Mouse (Mus musculus): ENCODE data around the gene Cpne5. TPM values are rescaled to one million over a fixed set of nuclear protein-coding genes. Genes with fewer than 3 reads are reported as not detected.
A peak's percentile ranks its signal among the peaks of the same experiment; 100 is the strongest.

Cpne5 gene
- polyA plus RNA-seq, 1 experiment from 2014 or later, result 9.4 TPM

- H3K9me3 ChIP-seq (replicated peaks), result no peaks in the 10 kb centered on the region
- H3K27ac ChIP-seq, result no peak overlapping the region
- H3K4me1 ChIP-seq, result peaks cover 10% of the 10 kb centered on the region
- H3K27me3 ChIP-seq, result no peaks in the 10 kb centered on the region
- ATAC-seq (replicated peaks; ENCODE audit: low FRiP score), result no peak
- 32% methylated on average over 6 of the region's 7 CpGs for WGBS
- no peak overlapping the region for H3K4me3 ChIP-seq (replicated peaks)
- H3K9ac ChIP-seq, result no peak overlapping the region
- H3K36me3 ChIP-seq, result no peaks in the 10 kb centered on the region
- no peak overlapping the region for H3K4me2 ChIP-seq
Measured at GRCm38 (mm10) chr17:29199821-29200220, 38.1 kb downstream of the Cpne5 start.

GRCm38 (mm10) chr17:29199151-29199800, 38.7 kb downstream of the Cpne5 start:
- Histone ChIP-seq H3K36me3 (no peaks in the 10 kb centered on the region), H3K27ac (0 out of 2 replicates have a peak overlapping the region, but pooled peaks have one; percentile 23)
- WGBS, result 18% methylated on average over 9 of the region's 9 CpGs

GRCm38 (mm10) chr17:29195579-29195978, 42.4 kb downstream of the Cpne5 start:
- WGBS, result 36% methylated on average over 4 of the region's 4 CpGs
- Histone ChIP-seq H3K27ac (no peak overlapping the region), H3K9ac (no peak overlapping the region), H3K36me3 (no peaks in the 10 kb centered on the region), H3K4me2 (no peak overlapping the region), H3K4me1 (peaks cover 20% of the 10 kb centered on the region), H3K27me3 (no peaks in the 10 kb centered on the region), H3K4me3 (replicated peaks) (no peak overlapping the region), H3K9me3 (replicated peaks) (no peaks in the 10 kb centered on the region)
- ATAC-seq (replicated peaks; ENCODE audit: low FRiP score), result no peak

More at GRCm38 (mm10) chr17:29199151-29199800, 38.7 kb downstream of the Cpne5 start:
- ATAC-seq (replicated peaks; ENCODE audit: low FRiP score), result 0 out of 2 replicates have a peak, but pooled peaks have one; percentile 33
- H3K4me2 ChIP-seq, result no peak overlapping the region
- no peaks in the 10 kb centered on the region for H3K9me3 ChIP-seq (replicated peaks)
- no peaks in the 10 kb centered on the region for H3K27me3 ChIP-seq
- H3K4me3 ChIP-seq (replicated peaks), result no peak overlapping the region
- H3K9ac ChIP-seq, result no peak overlapping the region
- H3K4me1 ChIP-seq, result peaks cover 10% of the 10 kb centered on the region

- ATAC-seq (replicated peaks; ENCODE audit: low FRiP score), result peak; percentile 66
- WGBS, result 6% methylated on average over 12 of the region's 12 CpGs
Measured at GRCm38 (mm10) chr17:29188989-29189388, 49.0 kb downstream of the Cpne5 start.

GRCm38 (mm10) chr17:29186989-29187859, 50.7 kb downstream of the Cpne5 start:
- Histone ChIP-seq H3K4me3 (replicated peaks) (no peak overlapping the region), H3K4me2 (no peak overlapping the region), H3K9ac (no peak overlapping the region), H3K36me3 (no peaks in the 10 kb centered on the region), H3K27ac (peak overlapping the region; percentile 34), H3K9me3 (replicated peaks) (no peaks in the 10 kb centered on the region), H3K27me3 (no peaks in the 10 kb centered on the region), H3K4me1 (peaks cover 53% of the 10 kb centered on the region)
- 27% methylated on average over 10 of the region's 10 CpGs for WGBS
- ATAC-seq (replicated peaks; ENCODE audit: low FRiP score), result no peak; the same call in 1 of the 2 replicates

More at GRCm38 (mm10) chr17:29188989-29189388, 49.0 kb downstream of the Cpne5 start:
- H3K9ac ChIP-seq, result 0 out of 2 replicates have a peak overlapping the region, but pooled peaks have one; percentile 7
- H3K9me3 ChIP-seq (replicated peaks), result no peaks in the 10 kb centered on the region
- H3K4me3 ChIP-seq (replicated peaks), result peak overlapping the region; percentile 18
- H3K27ac ChIP-seq, result no peak overlapping the region
- peak overlapping the region; percentile 58 for H3K4me2 ChIP-seq
- H3K27me3 ChIP-seq, result no peaks in the 10 kb centered on the region
- H3K4me1 ChIP-seq, result peaks cover 52% of the 10 kb centered on the region
- no peaks in the 10 kb centered on the region for H3K36me3 ChIP-seq

GRCm38 (mm10) chr17:29185376-29186046, 52.5 kb downstream of the Cpne5 start:
- no peaks in the 10 kb centered on the region for H3K27me3 ChIP-seq
- no peak overlapping the region for H3K27ac ChIP-seq
- no peak overlapping the region for H3K9ac ChIP-seq
- ATAC-seq (replicated peaks; ENCODE audit: low FRiP score), result no peak
- no peak overlapping the region for H3K4me3 ChIP-seq (replicated peaks)
- 38% methylated on average over 7 of the region's 7 CpGs for WGBS
- H3K9me3 ChIP-seq (replicated peaks), result no peaks in the 10 kb centered on the region
- no peak overlapping the region for H3K4me2 ChIP-seq
- peaks cover 53% of the 10 kb centered on the region for H3K4me1 ChIP-seq
- H3K36me3 ChIP-seq, result no peaks in the 10 kb centered on the region

- 32% methylated on average over 11 of the region's 11 CpGs for WGBS
- H3K36me3 ChIP-seq, result no peaks in the 10 kb centered on the region
- H3K4me2 ChIP-seq, result no peak overlapping the region
- H3K4me3 ChIP-seq (replicated peaks), result no peak overlapping the region
- no peaks in the 10 kb centered on the region for H3K27me3 ChIP-seq
- no peak overlapping the region for H3K27ac ChIP-seq
- H3K4me1 ChIP-seq, result peaks cover 37% of the 10 kb centered on the region
- ATAC-seq (replicated peaks; ENCODE audit: low FRiP score), result no peak
- no peaks in the 10 kb centered on the region for H3K9me3 ChIP-seq (replicated peaks)
- no peak overlapping the region for H3K9ac ChIP-seq
Measured at GRCm38 (mm10) chr17:29183162-29183561, 54.8 kb downstream of the Cpne5 start.

- Histone ChIP-seq H3K4me1 (peaks cover 30% of the 10 kb centered on the region), H3K4me2 (no peak overlapping the region), H3K36me3 (no peaks in the 10 kb centered on the region), H3K27me3 (no peaks in the 10 kb centered on the region), H3K4me3 (replicated peaks) (no peak overlapping the region), H3K27ac (no peak overlapping the region), H3K9me3 (replicated peaks) (no peaks in the 10 kb centered on the region), H3K9ac (no peak overlapping the region)
- no peak for ATAC-seq (replicated peaks; ENCODE audit: low FRiP score)
- 85% methylated on average over 5 of the region's 5 CpGs for WGBS
Measured at GRCm38 (mm10) chr17:29181751-29182150, 56.2 kb downstream of the Cpne5 start.

- H3K27ac ChIP-seq, result no peak overlapping the region
Measured at GRCm38 (mm10) chr17:29180406-29181127, 57.4 kb downstream of the Cpne5 start.

GRCm38 (mm10) chr17:29179917-29180316, 58.0 kb downstream of the Cpne5 start:
- WGBS, result 78% methylated on average over 6 of the region's 6 CpGs
- Histone ChIP-seq H3K9ac (no peak overlapping the region), H3K27ac (no peak overlapping the region), H3K4me2 (no peak overlapping the region), H3K4me3 (replicated peaks) (no peak overlapping the region), H3K27me3 (no peaks in the 10 kb centered on the region), H3K9me3 (replicated peaks) (no peaks in the 10 kb centered on the region), H3K4me1 (peaks cover 21% of the 10 kb centered on the region), H3K36me3 (no peaks in the 10 kb centered on the region)
- no peak for ATAC-seq (replicated peaks; ENCODE audit: low FRiP score)

More at GRCm38 (mm10) chr17:29180406-29181127, 57.4 kb downstream of the Cpne5 start:
- peaks cover 27% of the 10 kb centered on the region for H3K4me1 ChIP-seq
- H3K9me3 ChIP-seq (replicated peaks), result no peaks in the 10 kb centered on the region
- WGBS, result 60% methylated on average over 4 of the region's 4 CpGs
- no peak overlapping the region for H3K4me3 ChIP-seq (replicated peaks)
- no peak overlapping the region for H3K4me2 ChIP-seq
- no peak overlapping the region for H3K9ac ChIP-seq
- no peaks in the 10 kb centered on the region for H3K36me3 ChIP-seq
- no peak for ATAC-seq (replicated peaks; ENCODE audit: low FRiP score)
- H3K27me3 ChIP-seq, result no peaks in the 10 kb centered on the region

GRCm38 (mm10) chr17:29178503-29179059, 59.4 kb downstream of the Cpne5 start:
- Histone ChIP-seq H3K4me1 (peaks cover 21% of the 10 kb centered on the region), H3K27me3 (no peaks in the 10 kb centered on the region), H3K27ac (no peak overlapping the region), H3K36me3 (no peaks in the 10 kb centered on the region), H3K9ac (no peak overlapping the region), H3K4me2 (no peak overlapping the region), H3K9me3 (replicated peaks) (no peaks in the 10 kb centered on the region), H3K4me3 (replicated peaks) (no peak overlapping the region)
- ATAC-seq (replicated peaks; ENCODE audit: low FRiP score), result no peak
- WGBS, result 77% methylated on average over 9 of the region's 9 CpGs
